Mouse (Mus musculus) midbrain, embryonic 11.5 days (tissue): Measurements from ENCODE around the gene Qpctl. TPM values are rescaled to one million over a fixed set of nuclear protein-coding genes. Genes with fewer than 3 reads are reported as not detected.
A peak's percentile ranks its signal among the peaks of the same experiment; 100 is the strongest.

Source experiments
- ATAC-seq: fragments of 200-750 bp; cut with Nextera tagmentation; 2 replicates; pipeline ENCODE4 v1.8.0; 2017; ENCODE audit warnings: moderate TSS enrichment, moderate library complexity; ENCODE audit not compliant: low FRiP score
- DNase-seq: peaks from one replicate; pipeline ENCODE4 v3.0.0; 2015; ENCODE audit warnings: low spot score; ENCODE audit errors: missing footprints
- H3K27ac ChIP-seq: fragments of 300-500 bp; sonication (generic); 2 replicates; pipeline ENCODE4 v1.5.1; 2014; ENCODE audit warnings: low read depth, low read length
- H3K27me3 ChIP-seq: fragments of 300-500 bp; sonication (generic); 2 replicates; pipeline ENCODE4 v1.6.1; 2014; ENCODE audit warnings: mild to moderate bottlenecking, low read length, moderate library complexity, mixed read lengths; ENCODE audit not compliant: control insufficient read depth, insufficient read depth
- H3K36me3 ChIP-seq: fragments of 300-500 bp; sonication (generic); 2 replicates; pipeline ENCODE4 v1.6.1; 2014; ENCODE audit warnings: mild to moderate bottlenecking, low read length, moderate library complexity, mixed read lengths; ENCODE audit not compliant: control insufficient read depth, insufficient read depth
- H3K4me1 ChIP-seq: fragments of 300-500 bp; sonication (generic); 2 replicates; pipeline ENCODE4 v1.6.1; 2014; ENCODE audit warnings: low read length; ENCODE audit not compliant: control insufficient read depth, insufficient read depth
- H3K4me2 ChIP-seq: fragments of 300-500 bp; sonication (generic); 2 replicates; pipeline ENCODE4 v1.6.1; 2014; ENCODE audit warnings: mild to moderate bottlenecking, moderate library complexity
- H3K4me3 ChIP-seq: fragments of 300-500 bp; sonication (generic); 2 replicates; pipeline ENCODE4 v1.5.1; 2014; ENCODE audit warnings: low read depth, low read length
- H3K9ac ChIP-seq: fragments of 300-500 bp; sonication (generic); 2 replicates; pipeline ENCODE4 v1.6.1; 2014; ENCODE audit warnings: low read length
- H3K9me3 ChIP-seq: fragments of 300-500 bp; sonication (generic); 2 replicates; pipeline ENCODE4 v1.6.1; 2016; ENCODE audit warnings: low read length; ENCODE audit not compliant: control insufficient read depth
- WGBS: fragments of 180-500 bp; shearing (Covaris S2); extraction: QIAGEN DNeasy Blood & Tissue Kit; methylation state at CpG from one replicate; pipeline ENCODE4 v1.1.7; 2014; 5-methylcytosine and 5-hydroxymethylcytosine counted together
- microRNA counts: library from miRNA; unstranded; fragments of <30 nt; microRNA quantifications from one replicate; lab custom pipeline; 2015
- microRNA-seq: library from miRNA; unstranded; fragments of <30 nt; microRNA quantifications from one replicate; pipeline ENCODE4, GENCODE M21; 2017
- polyA plus RNA-seq: library from polyadenylated mRNA; unstranded; fragments of >200 nt; fragmentation: Nextera tagmentation; extraction: Ambion mirVana; gene quantifications from 2 replicates; pipeline ENCODE4 v1.2.1, GENCODE M21; 2014

The Qpctl gene
- polyA plus RNA-seq, 1 experiment from 2014 or later = 11.4 TPM

GRCm38 (mm10) chr7:19093174-19093521 lies 55.9 kb downstream of the Qpctl start:
- Histone ChIP-seq H3K36me3 (peaks cover 7% of the 10 kb centered on the region), H3K27me3 (peaks cover 14% of the 10 kb centered on the region; the same call in 1 of the 2 replicates), H3K9ac (peak overlapping the region; percentile 48), H3K4me2 (peak overlapping the region; percentile 95), H3K9me3 (no peaks in the 10 kb centered on the region), H3K4me1 (peaks cover 39% of the 10 kb centered on the region), H3K4me3 (peak overlapping the region; percentile 73), H3K27ac (peak overlapping the region; percentile 71)
- DNase-seq = peak; percentile 99
- WGBS = 1% methylated on average over 11 of the region's 15 CpGs
- peak; percentile 39 for ATAC-seq

DNA sequence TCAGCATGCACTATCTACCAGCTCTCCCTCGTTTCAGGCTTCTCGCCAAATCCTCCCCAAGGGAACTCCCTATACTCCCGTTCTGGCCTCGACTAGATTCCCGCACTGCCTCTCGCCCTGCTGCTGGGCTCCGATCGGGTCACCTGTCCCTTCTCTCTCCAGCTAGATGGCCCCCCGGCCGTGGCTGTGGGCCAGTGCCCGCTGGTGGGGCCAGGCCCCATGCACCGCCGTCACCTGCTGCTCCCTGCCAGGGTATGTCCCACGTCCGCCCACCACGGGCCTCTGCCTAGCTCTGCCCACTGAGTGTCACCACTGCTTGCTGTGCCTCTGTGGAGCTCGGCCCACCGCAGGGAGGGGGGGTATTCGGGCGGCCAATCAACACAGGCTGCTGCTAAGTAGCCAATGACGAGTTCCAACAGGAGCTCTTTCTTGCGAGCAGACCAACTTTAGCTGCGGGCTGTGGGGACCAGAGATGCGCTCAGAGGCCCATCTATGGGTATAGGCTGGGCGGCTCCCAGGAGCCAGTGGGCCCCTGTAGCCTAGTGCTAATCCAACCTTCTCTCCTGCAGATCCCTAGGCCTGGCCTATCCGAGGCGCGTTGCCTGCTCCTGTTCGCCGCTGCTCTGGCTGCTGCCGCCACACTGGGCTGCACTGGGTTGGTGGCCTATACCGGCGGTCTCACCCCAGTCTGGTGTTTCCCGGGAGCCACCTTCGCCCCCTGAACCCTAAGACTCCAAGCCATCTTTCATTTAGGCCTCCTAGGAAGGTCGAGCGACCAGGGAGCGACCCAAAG lies 56.5 kb downstream of the Qpctl start:
- peak; percentile 58 for ATAC-seq
- Histone ChIP-seq H3K36me3 (peaks cover 7% of the 10 kb centered on the region), H3K27ac (peak overlapping the region; percentile 71), H3K4me1 (peaks cover 39% of the 10 kb centered on the region), H3K4me3 (peak overlapping the region; percentile 73), H3K9ac (peak overlapping the region; percentile 48), H3K27me3 (peaks cover 14% of the 10 kb centered on the region; the same call in 1 of the 2 replicates), H3K9me3 (no peaks in the 10 kb centered on the region), H3K4me2 (peak overlapping the region; percentile 95)
- WGBS = 2% methylated on average over 38 of the region's 38 CpGs
- peak; percentile 94 for DNase-seq

GRCm38 (mm10) chr7:19091913-19092312 lies 57.2 kb downstream of the Qpctl start:
- Histone ChIP-seq H3K4me1 (peaks cover 35% of the 10 kb centered on the region), H3K9me3 (no peaks in the 10 kb centered on the region), H3K9ac (peak overlapping the region; percentile 45; the same call in 1 of the 2 replicates), H3K4me3 (no peak overlapping the region; the same call in 1 of the 2 replicates), H3K27ac (no peak overlapping the region), H3K4me2 (peak overlapping the region; percentile 95), H3K27me3 (peaks cover 14% of the 10 kb centered on the region; the same call in 1 of the 2 replicates), H3K36me3 (peaks cover 7% of the 10 kb centered on the region; the same call in 1 of the 2 replicates)
- ATAC-seq = no peak
- WGBS = 25% methylated on average over 17 of the region's 17 CpGs
- peak; percentile 89 for DNase-seq

MicroRNA genes within 50 kb of the gene (microRNA counts, 519-probe panel; counts per million panel counts)
- not detected for microRNA mmu-miR-330 (lab: Ali Mortazavi, UCI)

Small RNAs within 50 kb of the gene (microRNA-seq; reads per million reads assigned to microRNA genes)
- 438 reads per million, percentile 70 among the genes with 10 or more reads in this experiment for gene Mir330

Other genes with a start within 250 kb of the Qpctl start
- gene Ccdc61, start 238.9 kb downstream of the Qpctl start, polyA plus RNA-seq = 23.0 and 28.3 TPM in 2 replicates
- 9.1 and 9.8 TPM in 2 replicates for gene Nova2, start 223.4 kb downstream of the Qpctl start, polyA plus RNA-seq
- gene Nanos2, start 161.9 kb downstream of the Qpctl start, polyA plus RNA-seq = 0.10 TPM in 2 replicates
- gene Mypop, start 158.0 kb downstream of the Qpctl start, polyA plus RNA-seq = 3.7 and 4.0 TPM in 2 replicates
- 24.1 and 26.5 TPM in 2 replicates for gene Irf2bp1, start 145.2 kb downstream of the Qpctl start, polyA plus RNA-seq
- not detected in 2 replicates for gene Foxa3, start 125.8 kb downstream of the Qpctl start, polyA plus RNA-seq
- gene Sympk, start 124.9 kb downstream of the Qpctl start, polyA plus RNA-seq = 30.9 and 33.3 TPM in 2 replicates
- gene Rsph6a, start 94.6 kb downstream of the Qpctl start, polyA plus RNA-seq = not detected in 2 replicates
- 15.2 and 16.9 TPM in 2 replicates for gene Dmwd, start 73.1 kb downstream of the Qpctl start, polyA plus RNA-seq
- gene Dmpk, start 65.4 kb downstream of the Qpctl start, polyA plus RNA-seq = 7.0 and 7.3 TPM in 2 replicates
- gene Six5, start 54.7 kb downstream of the Qpctl start, polyA plus RNA-seq = 7.0 and 8.8 TPM in 2 replicates
- 0.46 and 0.58 TPM in 2 replicates for gene Gm4969, start 30.9 kb downstream of the Qpctl start, polyA plus RNA-seq
- 9.4 and 9.5 TPM in 2 replicates for gene Fbxo46, start 29.4 kb downstream of the Qpctl start, polyA plus RNA-seq
- gene Snrpd2, start 431 bp upstream of the Qpctl start, polyA plus RNA-seq = 156 and 160 TPM in 2 replicates
- 0.58 and 0.75 TPM in 2 replicates for gene Gipr, start 16.8 kb upstream of the Qpctl start, polyA plus RNA-seq
- gene Eml2, start 27.1 kb upstream of the Qpctl start, polyA plus RNA-seq = 1.5 and 1.9 TPM in 2 replicates
- 1.5 and 1.7 TPM in 2 replicates for gene Gpr4, start 63.2 kb upstream of the Qpctl start, polyA plus RNA-seq
- gene Opa3, start 79.0 kb upstream of the Qpctl start, polyA plus RNA-seq = 42.4 and 44.0 TPM in 2 replicates
- 46.0 and 46.9 TPM in 2 replicates for gene Vasp, start 122.5 kb upstream of the Qpctl start, polyA plus RNA-seq
- 0.18 and 0.50 TPM in 2 replicates for gene Ppm1n, start 130.8 kb upstream of the Qpctl start, polyA plus RNA-seq
- gene Rtn2, start 133.3 kb upstream of the Qpctl start, polyA plus RNA-seq = 48.5 and 53.2 TPM in 2 replicates
- gene Fosb, start 160.8 kb upstream of the Qpctl start, polyA plus RNA-seq = 0.04 TPM in 1 of 2 replicates, not detected in the other
- gene Ercc1, start 195.5 kb upstream of the Qpctl start, polyA plus RNA-seq = 111 and 118 TPM in 2 replicates
- gene Cd3eap, start 210.2 kb upstream of the Qpctl start, polyA plus RNA-seq = 15.1 and 15.4 TPM in 2 replicates
- 3.0 and 3.2 TPM in 2 replicates for gene Ppp1r13l, start 210.5 kb upstream of the Qpctl start, polyA plus RNA-seq
- gene Ercc2, start 232.7 kb upstream of the Qpctl start, polyA plus RNA-seq = 10.3 and 10.9 TPM in 2 replicates